Mouse (Mus musculus) brain, embryonic 14.5 days (tissue): Measurements from ENCODE around the gene Pdss2. TPM values are rescaled to one million over a fixed set of nuclear protein-coding genes. Genes with fewer than 3 reads are reported as not detected.
A peak's percentile ranks its signal among the peaks of the same experiment; 100 is the strongest.

Experiments used
- DNase-seq: peaks from one replicate; pipeline ENCODE4 v3.0.0-alpha.2; 2011; ENCODE audit warnings: low read depth
- CTCF ChIP-seq: fragments of 200-500 bp; IDR thresholded peaks from 2 replicates; pipeline ENCODE4 v1.5.1; 2012; ENCODE audit warnings: inconsistent platforms, mild to moderate bottlenecking, moderate library complexity, borderline replicate concordance; ENCODE audit not compliant: insufficient read depth, insufficient read length; ENCODE audit errors: extremely low read depth
- POLR2A ChIP-seq: fragments of 200-500 bp; IDR thresholded peaks from 2 replicates; pipeline ENCODE4 v1.6.1; 2012; ENCODE audit warnings: mild to moderate bottlenecking, inconsistent platforms, borderline replicate concordance; ENCODE audit not compliant: poor library complexity, insufficient read depth, insufficient read length, severe bottlenecking; ENCODE audit errors: extremely low read depth
- polyA plus RNA-seq: library from polyadenylated mRNA; depleted of rRNA; stranded (reverse); fragments of >200 nt; gene quantifications from 2 replicates; pipeline ENCODE4 v1.2.3, GENCODE M21; 2012

Gene Pdss2
- polyA plus RNA-seq, 1 experiment = 12.6 TPM

GRCm38 (mm10) chr10:43372315-43372714, 151.0 kb downstream of the Pdss2 start:
- no peak for TF ChIP-seq CTCF
- no peak for TF ChIP-seq POLR2A
- peak; percentile 54 for DNase-seq

DNA sequence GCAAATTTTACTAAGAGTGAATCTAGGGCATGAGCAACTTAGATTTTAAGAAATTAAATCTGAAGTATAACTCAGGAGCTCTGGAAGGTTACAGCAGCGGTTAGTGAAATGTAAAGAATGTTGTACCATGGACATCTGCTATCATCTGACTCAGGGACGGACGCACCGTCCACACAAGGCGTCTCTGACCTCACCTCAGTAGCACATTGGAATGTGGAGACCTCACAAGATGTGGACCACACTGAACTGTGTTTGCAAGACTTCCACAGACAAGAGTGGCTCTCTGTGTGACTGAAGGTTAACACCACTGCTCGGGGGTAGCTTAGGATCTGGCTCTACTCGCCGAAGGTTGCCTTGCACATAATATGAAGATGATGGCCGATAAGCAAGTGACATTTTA, 151.7 kb downstream of the Pdss2 start:
- DNase-seq = no peak
- TF ChIP-seq POLR2A (no peak), CTCF (no peak)

DNA sequence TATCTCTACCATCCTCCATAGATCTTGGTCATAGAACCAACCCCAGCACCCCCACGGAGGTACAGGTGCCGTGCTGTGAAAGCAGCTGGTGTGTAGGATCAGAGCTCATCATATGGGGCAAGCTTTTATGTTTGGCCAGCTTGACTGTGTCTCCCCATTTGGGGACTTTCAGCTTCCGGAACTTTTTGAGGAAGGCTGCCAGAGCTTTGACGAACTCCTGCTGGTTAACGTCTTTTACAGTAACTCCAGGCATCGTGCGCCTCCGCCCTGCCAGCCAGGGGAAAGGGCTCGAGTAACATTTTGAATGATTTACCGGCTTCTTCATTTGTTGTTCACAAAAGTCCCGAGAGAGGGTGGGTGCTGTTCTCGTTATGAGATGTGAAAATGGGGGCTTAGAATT, 152.4 kb downstream of the Pdss2 start:
- no peak for DNase-seq
- TF ChIP-seq CTCF (no peak), POLR2A (no peak)

DNA sequence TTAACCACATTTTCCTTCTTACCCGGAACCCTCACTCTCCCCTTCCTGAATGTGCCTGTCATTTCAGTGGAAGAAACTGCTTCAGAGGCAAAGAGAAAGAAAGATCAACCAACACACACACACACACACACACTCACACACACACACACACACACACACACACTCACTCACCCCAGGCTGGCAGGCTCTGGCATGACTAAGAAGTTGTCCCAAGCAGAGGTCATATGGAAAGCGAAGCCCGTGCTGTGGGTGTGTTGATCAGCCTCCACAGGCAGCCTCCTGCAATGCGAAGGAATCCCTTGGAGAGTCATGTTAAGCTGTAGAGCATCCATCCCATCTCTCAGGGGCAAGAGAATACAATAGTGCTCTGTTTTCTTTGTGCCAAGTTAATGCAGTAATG, 154.0 kb downstream of the Pdss2 start:
- no peak for DNase-seq

GRCm38 (mm10) chr10:43376749-43377148, 155.5 kb downstream of the Pdss2 start:
- TF ChIP-seq CTCF (no peak), POLR2A (no peak)

More for the DNA sequence above, 154.0 kb downstream of the Pdss2 start:
- no peak for TF ChIP-seq CTCF
- TF ChIP-seq POLR2A = no peak

GRCm38 (mm10) chr10:43378279-43378678, 157.0 kb downstream of the Pdss2 start:
- no peak for TF ChIP-seq POLR2A
- peak; percentile 59; the same call in 1 of the 2 replicates for TF ChIP-seq CTCF
- DNase-seq = peak; percentile 67

More at GRCm38 (mm10) chr10:43376749-43377148, 155.5 kb downstream of the Pdss2 start:
- DNase-seq = no peak

GRCm38 (mm10) chr10:43378732-43379644, 157.7 kb downstream of the Pdss2 start:
- TF ChIP-seq POLR2A (no peak), CTCF (no peak)
- DNase-seq = no peak

DNA sequence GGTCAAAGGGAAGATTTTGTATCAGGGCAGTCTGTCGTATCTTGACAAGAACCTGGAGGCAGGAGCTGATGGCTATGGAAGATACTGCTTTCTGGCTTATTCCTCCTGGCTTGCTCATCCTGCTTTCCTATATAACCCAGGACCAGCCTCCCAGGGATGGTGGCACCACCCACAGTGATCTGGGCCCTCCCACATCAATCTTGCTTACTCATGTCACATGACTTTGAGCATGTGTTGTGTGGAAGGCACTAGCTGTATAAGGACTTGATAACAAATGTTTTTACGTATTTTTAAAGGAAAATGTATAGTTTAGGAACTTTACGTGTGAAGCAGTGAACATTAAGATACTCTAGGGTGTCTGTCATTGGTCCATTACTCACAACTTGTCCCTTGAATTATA, 161.4 kb downstream of the Pdss2 start:
- no peak for TF ChIP-seq POLR2A
- no peak for DNase-seq

DNA sequence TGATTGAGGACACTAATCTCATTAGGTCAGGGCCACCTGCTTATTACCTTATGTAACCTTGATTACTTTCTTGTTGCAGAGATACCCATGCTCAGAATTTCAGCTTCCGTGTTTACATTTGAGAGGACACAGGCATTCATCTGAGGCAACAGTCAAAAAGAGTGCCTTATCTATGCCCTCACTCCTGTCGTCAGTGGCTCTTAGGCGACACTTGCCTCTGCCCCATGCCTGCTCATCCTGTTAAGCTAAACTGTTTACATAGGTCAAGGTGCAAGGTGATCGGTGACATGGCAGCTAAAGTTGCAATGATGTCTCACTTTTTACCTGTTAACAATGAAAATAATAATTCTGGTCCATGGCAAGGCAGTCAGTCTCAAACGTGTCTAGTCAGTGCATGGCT, 163.3 kb downstream of the Pdss2 start:
- TF ChIP-seq POLR2A (no peak), CTCF (no peak)
- DNase-seq = no peak

- TF ChIP-seq POLR2A (no peak), CTCF (no peak)
Measured at GRCm38 (mm10) chr10:43392921-43393320, 171.6 kb downstream of the Pdss2 start.

DNA sequence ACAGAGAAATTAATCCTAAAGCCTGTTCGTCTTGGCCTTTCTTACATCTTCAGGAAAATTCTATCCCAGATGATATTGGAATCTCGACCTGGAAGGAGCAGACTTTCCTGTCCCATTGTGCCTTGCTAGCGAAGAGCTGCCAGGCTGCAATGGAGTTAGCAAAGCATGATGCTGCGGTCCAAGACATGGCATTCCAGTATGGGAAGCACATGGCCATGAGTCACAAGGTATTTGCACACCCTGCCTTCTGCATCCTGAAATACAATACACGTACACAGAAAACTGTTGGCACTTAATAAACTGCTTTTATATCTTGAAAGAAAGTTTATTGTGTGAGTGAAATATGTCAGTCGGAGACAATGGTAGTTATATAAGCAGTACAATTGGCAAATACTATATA, 172.5 kb downstream of the Pdss2 start:
- TF ChIP-seq POLR2A (no peak), CTCF (no peak)
- DNase-seq = no peak

More at GRCm38 (mm10) chr10:43392921-43393320, 171.6 kb downstream of the Pdss2 start:
- no peak for DNase-seq

- TF ChIP-seq POLR2A = no peak
- no peak for TF ChIP-seq CTCF
- DNase-seq = peak; percentile 51
Measured at GRCm38 (mm10) chr10:43395824-43396223, 174.5 kb downstream of the Pdss2 start.
